Mouse (Mus musculus) urinary bladder, postnatal 10 days (tissue): ENCODE data around the gene Efna2.
A peak's percentile ranks its signal among the peaks of the same experiment; 100 is the strongest.

Experiments
- DNase-seq: peaks from one replicate; pipeline ENCODE4 v3.0.0; 2022; ENCODE audit warnings: low spot score

The Efna2 gene

DNA sequence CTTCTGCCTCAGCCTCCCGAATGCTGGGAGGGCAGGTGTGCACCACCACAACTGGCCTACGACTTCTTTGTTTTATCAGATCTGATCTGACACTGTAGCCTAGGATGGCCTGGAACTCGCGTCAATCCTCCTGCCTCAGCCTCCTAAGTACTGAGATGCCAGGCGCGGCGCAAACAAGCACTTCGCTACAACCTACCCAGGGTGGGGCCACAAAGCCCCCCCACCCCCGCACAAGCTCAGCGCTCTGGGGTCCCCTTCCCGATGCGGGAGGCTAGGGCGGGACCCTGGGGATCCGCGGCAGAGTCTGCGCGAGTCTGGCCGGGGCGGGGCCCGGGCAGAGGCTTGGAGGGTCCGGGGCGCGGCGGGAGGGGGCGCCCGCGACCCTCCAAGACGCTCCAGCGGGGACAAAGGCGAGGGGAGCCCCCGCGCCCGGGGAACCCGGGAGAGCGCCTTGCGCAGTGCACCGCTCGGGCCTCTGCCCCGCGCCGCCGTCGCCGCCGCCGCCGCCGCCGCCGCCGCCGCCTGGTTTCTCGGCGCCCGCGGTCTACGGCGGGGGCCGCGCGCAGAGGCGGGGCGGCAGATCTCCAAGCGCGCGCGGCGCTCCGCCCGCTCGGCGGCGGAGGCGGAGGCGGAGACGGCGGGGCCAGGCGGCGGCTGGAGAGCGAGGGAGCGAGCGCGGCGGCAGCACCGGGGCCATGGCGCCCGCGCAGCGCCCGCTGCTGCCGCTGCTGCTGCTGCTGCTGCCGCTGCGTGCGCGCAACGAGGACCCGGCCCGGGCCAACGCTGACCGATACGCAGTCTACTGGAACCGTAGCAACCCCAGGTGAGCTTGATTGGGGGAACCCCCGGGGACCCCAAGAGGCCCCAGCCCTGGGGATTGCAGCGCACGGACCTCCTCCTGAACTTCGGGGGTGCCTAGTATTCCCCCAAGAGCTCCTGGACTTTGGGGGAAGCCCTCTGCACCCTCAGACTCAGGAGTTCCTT lies at the start of gene Efna2:
Efna2 (plus strand) TSS at position 415 of the 984 bp plus-strand sequence.
- DNase-seq: no peak

DNA sequence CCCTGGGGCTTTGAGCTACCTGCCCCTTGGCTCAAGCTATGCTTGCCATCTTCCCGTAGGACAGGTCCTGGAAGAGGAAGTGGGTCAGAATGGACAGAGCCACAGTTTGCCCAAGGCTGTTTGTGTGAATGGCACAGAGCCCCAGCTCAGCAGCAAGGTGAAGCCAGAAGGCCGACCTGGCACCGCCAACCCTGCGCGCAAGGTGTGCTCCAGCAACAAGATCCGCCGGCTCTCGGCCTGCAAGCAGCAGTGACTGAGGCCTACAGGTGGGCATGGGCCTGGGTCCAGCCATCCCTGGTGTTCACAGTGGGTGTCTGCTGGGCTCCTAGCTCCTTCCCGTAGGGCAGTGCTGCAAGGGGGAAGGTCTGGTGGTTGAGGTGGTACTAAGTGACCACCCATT lies 49.4 kb upstream of the Efna2 start:
- no peak for DNase-seq

DNA sequence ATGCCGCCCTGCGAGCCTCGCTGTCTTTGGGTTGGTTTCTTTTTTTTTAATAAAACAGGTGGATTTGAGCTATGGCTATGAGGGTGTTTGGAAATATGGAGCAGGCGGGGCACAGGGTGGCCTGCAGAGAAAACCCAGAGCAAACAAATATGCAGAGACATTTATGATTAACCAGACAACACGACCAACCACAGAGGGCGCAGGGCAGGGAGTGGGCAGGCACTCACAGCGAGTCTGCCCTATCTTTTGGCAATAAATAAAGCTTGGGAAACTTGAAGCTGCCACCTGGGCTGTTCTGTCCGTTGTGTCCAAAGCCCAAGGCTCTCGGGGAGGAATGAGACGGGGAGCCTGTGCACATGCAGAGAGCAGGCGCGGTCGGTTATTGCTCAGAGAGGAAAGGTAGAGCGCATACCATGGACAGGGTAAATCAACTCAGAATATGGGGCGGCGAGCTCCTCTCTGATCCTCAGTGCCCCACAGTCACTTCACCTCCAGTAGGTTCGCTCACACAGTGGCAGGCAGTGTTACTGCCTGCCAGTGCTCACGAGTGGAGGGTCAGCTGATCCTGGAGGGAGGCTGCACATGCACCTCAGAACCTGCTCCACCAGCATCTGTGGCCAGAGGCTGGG lies 48.8 kb upstream of the Efna2 start:
- DNase-seq: no peak

DNA sequence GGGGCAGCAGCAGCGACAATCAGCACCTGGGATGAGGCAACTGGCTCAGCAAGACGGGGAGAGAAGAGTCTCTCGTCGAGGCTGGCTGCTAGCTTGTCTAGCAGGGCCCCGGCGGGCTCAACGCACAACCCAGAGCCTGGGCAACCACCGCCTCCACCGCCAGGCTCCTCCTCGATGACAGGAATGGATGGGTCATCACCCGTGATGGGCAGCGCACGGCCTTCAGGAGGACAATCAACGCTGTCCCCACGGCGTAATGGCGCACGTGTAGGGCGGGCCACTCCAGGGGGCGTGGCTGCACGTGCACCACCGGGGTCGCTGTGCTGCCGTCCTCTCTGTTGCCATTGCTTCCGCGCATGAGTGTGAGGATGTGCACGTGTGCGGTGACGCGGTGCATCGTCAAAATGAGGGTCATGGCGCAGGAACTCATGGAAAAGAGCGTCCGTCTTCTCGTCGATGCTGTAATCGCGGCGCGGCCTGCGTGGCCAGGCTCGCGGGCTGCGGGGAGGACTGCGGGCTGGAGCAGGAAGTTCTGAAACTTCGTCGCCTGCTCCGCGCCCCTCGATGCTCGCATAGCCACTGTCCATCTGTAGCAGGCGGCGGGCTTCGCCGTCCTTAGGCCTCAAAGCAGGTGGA lies 47.8 kb upstream of the Efna2 start:
- DNase-seq: no peak

DNA sequence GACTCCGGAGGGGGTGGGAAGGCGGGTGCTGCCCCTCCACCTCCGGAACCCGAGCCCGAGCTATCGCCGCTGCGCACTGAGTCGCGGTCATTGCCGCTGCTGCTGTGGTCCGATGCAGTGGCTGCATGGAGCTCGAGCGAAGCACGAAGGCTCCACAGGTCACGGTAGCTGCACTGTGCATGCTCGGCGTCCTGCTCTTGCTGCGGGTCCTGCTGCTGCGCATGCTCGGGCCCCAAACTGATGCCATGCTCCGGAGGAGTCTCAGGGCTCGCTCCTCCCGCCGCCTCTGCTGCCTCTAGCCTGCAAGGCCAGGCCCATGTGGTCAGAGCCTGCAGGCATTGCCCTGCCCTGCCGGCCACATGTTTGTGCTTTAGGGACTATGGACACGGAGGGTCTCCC lies 47.3 kb upstream of the Efna2 start:
- no peak for DNase-seq

DNA sequence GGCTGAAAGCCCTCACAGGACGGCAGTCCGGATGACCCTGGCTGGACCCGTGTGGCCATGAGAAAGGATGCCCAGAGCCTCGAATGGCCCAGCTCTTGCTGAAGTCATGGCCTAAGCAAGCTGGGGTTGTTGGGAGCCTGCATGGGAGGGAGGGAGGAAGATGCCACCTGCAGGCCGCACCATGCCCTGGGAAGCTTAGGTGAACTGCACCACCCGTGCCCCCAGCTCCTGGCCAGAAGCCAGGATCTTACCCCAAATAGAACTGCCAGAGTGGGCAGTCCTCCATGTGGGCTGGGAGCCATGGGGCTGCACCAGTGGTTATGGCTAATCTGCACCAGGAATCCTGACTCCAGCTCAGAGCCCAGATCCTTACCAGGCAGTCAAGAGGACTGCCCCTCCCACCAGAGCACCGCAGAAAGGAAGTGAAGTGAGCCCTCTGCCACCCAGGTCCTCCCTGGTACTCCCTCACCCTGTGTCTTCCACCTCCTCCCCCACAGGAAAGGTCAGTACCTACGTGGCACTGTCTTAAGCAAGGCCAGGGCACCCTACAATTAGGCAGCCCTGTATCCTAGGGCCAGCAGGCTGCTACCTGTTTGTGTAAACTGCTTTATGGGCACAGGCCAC lies 45.9 kb upstream of the Efna2 start:
- DNase-seq: no peak

DNA sequence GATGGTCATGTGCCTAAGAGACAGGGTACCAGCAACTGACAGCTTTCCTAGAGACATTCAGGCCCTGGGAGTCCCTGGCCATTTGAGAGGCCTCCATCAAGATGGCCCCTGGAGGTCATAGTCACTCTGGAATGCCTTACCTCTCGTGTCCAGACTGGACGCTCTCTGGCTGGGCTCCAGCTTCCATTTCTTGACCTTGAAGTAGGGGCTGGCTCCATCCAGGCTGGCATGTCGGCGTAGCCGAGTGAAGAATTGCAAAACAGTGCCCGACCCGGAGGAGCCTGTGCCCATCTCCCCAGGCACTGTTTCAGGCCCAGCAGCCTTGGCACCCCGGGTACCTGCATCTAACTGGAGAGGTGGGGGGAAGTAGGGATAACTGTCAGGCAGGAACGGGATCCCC lies 44.9 kb upstream of the Efna2 start:
- no peak for DNase-seq

DNA sequence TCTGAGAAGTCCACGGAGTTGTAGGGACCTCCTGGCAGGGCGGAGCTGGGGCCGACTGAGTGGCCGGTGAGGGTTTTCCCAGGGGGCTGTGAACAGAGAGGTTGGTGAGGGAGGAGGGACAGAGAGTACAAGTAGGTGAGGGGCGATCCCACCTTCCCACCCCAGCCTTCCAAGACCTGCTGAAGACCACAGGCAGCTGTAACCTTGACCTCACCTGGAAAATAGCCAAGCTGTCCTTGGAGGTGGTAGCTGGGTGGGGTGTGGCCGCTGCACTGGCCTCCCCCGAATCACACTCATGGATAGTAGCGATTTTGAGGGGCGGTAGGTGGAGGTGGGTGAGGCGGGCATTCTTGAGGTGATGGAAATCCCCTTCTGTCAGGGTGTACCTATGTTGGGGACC lies 44.1 kb upstream of the Efna2 start:
- DNase-seq: no peak

DNA sequence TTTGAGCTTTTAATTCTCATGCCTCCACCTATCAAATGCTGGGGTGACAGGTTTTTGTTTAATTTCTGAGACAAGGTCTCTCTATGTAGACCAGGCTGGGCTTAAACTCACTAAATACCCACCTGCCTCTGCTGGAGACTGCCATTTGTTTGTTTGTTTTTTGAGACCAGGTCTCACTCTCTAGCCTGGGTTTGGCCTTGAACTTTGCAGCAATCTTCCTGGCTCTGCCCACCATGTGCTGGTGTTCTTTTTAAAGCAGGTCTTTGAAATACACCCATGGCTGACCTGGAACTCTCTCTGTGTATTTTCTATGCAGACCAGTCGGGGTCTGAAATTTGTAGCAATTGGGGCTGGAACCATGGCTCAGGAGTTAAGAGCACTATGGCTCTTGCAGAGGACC lies 43.6 kb upstream of the Efna2 start:
- DNase-seq: no peak

DNA sequence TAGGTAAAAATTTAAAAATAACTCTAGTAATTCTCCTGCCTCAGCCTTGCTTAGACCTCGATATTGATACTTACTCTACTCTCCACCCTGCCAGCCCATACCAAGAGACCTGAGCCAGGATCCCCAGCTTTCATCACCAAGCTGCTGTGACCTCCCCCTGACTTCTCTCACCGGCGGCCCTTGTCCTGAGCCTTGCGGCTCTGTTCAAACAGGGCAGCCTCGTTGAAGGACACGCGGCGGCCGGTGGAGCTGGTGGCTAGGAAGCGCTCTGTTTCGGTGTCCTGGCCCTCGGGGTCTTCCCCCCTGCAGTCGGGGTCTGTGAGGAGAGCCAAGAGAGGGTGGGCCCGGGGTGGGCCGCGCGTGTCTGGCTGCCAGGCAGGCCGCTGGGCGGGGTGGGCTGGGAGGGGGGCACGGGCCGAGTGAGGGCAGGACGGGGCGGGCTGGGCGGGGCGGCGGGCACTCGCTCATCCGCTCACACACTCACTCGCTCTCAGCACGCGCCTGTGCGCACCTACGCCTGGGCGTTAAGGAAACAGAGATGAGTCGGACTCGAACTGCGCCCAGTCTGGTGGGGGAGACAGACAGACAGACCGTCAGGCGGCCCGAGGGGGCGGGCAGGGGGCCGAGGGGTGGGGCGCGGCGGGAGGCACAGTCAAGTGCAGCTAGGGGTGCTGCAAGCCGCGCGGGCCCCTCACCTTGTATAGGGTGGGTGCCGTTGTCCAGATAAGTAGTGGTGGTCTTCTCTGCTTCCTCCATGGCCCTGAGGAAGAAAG lies 42.9 kb upstream of the Efna2 start:
- no peak for DNase-seq

DNA sequence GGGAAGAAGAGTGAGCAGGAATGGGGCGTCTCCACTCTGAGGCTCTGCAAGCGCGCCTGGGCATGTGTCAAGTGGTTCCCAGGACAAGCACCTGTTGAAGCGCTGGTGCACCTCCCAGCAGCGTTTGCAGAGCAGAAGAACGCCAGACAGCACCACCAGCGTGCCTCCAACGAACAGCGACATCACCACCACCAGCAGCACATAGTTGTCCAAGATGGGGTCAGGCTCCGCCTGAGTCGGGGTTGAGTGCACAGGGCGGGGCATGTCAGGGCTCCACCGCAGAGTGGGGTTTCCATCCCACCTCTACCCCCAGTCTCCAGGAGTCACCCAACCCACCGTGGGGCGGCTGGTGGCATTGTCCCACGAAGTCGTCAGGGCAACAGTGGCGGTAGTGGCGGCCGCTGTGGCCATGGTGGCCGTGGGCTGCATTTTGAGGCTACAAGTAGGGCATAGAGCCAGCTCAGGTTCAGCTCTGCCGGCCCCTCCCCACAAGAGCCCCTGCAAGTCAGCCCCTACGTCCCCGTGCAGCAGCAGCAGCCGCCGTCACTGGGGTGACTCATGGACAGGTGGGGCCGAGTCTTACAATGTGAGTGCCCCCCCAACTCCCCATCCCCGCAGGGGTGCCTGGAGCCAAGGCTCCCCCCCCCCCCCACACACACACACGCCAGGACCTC lies 42.2 kb upstream of the Efna2 start:
- no peak for DNase-seq

DNA sequence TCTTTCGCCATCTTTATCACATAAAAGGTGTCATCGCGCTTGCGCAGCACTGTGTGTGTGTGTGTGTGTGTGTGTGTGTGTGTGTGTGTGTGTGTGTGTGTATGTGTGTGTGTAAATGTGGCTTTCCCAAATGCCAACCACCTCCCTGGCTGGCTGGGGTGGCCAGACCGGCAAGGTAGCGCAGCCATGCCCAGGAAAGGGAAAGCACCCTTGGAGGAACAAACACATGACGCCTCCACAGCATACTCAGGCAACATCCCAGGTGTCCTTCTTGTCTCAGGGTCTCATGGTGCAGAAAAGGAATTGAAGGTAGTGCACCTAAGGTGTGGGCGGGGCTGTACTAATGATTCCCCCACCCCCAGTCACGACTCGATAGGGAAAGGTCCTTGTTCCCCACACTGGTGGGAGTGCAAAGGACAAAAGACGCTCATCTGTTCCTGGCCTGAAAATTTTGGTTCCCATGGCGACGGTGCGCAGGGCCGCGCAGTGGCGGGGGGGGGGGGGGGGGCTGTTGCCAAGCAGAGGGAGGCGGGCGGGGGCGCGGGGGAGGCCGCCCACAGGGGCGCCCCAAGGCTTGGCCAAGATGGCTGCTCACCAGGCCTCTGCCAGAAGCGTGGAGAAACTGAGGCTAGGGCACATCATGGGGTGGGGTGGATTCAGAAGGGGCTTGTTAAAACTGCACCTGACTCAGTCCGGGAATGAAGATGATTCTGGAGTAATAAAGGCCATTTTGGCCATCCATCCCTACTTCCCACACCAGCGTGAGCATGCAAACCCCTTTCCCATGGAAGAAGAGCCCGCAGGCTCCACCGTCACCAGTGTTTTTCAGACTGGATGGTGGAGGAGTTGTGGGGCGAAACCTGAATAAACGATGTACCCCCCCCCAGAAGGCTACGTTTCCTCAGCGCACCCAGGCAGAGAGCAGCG lies 41.4 kb upstream of the Efna2 start:
- no peak for DNase-seq

DNA sequence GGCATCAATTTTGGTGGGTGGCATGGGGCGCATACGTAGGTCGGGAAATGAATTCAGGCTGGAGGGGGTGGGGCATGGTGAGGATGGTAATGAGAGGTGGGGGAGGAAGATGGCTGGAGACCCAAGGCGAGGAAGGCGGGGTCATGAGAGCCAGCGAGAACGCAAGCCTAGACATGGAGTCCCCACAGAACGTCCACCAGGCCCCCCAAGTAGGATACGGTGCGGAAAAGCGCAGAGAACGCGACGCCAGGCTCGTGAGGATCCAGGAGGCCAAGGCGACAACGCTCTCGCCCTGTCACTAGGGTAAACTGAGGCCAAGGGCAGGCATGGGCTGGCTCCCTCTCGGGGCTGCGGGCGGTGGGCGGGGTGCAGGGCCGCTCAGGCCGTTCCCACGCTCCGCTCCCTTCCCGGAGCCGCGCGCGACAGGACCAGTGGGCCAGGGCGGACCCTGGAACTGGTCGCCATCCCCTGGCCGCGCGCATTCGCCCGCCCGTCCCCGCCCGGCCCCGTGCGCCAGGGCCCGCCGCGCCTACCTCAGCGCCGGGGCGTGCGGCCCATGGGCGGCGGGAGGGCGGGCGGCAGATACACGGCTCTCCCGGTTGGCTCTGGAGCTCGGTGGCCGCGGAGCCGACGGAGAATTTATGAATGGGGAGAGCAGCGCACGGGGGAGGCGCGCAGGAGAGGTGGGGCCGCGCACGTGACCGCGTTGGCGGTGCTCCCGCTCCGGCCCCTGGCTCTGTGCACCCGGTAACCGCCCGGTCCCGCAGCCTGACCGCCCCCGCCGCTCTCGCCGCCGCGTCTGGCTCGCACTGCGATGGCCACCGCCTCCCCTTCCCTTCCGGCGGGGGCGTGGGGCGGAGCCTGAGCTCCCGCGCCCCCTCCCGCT lies 40.5 kb upstream of the Efna2 start, which contains the start of gene Atp5d:
Atp5d (plus strand) TSS at position 80 of the 886 bp plus-strand sequence.
- no peak for DNase-seq

DNA sequence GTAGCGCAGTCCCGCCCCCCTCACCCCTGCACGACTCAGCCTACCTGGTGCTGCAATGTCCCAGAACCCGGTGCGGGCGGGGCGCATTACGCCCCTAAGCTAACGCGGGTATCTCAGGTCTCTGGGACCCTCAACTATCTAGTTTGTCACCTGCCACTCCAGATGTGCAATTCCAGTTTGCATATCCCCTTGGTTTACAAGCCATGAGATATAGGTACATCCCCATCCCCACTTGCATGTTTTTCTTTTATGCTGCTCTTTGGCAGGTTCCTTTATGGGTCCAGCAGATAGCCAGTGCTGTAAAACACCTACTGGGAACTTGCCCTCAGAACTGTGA lies 39.9 kb upstream of the Efna2 start:
- no peak for DNase-seq

DNA sequence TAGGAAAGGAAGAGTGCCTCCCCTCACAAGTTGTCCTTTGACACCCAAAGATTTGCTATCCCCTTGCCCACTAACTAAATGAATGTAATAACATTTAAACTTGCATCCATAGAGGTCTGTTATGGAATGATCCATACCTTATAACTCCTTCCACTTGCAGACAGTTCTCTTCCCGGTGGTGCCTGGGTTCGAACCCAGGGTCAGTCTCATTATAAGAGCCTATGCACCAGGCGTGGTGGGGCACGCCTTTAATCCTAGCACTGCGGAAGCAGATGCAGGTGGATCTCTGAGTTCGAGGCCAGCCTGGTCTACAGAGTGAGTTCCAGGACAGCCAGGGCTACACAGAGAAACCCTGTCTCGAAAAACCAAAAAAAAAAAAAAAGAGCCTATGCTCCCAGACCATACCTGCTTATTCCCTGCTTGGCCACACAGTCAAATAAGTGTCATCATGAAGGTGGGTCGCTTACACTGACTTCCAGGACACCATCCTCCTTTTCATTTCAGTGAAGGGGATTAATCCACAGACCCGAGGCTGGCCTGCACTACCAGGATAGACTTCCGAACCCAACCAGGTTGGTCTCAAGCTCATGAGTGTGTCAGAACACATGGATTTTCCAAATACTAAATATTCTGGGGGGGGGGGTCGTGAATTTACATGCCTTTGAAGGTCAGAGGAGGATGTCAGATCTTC lies 39.2 kb upstream of the Efna2 start:
- no peak for DNase-seq

DNA sequence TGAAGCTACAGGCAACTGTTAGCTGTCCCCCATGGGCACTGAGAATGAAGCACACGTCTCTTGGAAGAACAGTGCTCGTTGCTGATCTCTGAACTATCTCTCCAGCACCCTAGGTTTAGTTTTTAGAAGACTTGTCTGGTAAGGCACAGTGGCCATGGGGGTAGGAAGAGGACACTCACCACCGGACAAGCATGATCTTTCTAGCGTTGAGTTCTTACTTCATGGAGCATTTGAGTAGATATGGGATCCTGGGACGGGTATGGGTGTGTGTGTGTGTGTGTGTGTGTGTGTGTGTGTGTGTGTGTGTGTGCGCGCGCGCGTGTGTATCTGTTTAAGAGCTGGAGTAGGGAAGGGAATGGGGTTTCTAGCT lies 38.6 kb upstream of the Efna2 start, which contains the start of gene Cbarp:
Cbarp (minus strand) TSS at position 170 of the 370 bp plus-strand sequence.
- no peak for DNase-seq

DNA sequence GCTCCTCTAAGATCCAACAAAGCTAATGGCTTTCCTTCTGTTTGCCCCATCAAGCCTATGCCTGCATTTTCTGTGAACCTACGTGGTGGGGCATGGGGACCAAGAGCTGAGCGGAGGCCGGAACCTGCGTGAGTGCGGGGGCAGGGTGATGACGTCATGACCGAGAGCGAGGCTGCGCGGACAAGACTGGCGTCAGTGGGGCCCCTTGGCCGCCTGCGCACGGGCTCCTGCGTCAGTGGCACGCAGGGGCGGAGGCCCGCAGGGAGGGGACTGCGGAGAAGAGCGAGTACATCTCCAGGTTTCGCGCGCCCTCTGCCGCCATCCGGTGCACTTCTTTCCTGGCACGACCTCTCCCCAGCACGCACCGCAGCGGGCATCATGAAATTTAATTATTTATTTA lies 38.0 kb upstream of the Efna2 start:
- DNase-seq: peak; percentile 93

DNA sequence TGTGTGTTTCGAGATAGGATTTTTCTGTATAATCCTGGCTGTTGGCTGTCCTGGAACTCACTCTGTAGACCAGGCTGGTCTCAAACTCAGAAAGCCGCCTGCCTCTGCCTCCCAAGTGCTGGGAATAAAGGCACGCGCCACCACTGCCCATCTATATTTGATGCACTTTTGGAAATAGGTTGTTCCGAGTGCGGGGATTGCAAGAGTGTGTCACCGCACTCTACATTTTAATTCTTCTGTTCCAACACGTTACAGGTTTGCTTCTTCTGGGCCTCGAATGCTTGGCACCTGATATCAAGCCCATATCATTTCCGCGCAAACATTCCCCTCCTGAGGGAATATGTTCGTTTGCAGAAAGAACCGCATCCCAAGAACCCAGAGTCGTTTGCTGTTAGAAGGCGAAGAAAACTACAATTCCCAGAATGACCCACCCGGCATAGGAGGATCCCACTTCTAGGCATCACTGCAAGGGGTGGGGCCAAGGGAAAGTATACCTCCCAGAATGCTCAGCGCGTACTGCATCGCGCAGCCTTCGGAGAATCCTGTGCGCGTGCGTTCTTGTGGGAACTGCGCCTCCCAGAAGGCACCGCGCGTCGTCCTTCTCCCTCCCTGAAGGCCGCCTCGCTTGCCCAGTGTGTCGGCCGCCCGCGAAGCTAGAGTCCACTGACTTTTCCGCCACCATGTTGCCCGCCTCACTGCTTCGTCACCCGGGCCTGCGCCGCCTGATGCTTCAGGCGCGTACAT lies 37.3 kb upstream of the Efna2 start:
- DNase-seq: peak; percentile 63
